Mouse (Mus musculus) olfactory bulb, adult 2 months (tissue): ENCODE measurements around the gene Itpr2. TPM values are rescaled to one million over a fixed set of nuclear protein-coding genes. Genes with fewer than 3 reads are reported as not detected.

Experiments used
- H3K27ac ChIP-seq: fragments of 200-500 bp; 2 replicates; pipeline ENCODE4 v1.5.1; 2012; ENCODE audit warnings: low read depth, low read length; ENCODE audit not compliant: insufficient read depth
- H3K4me1 ChIP-seq: fragments of 200-500 bp; 2 replicates; pipeline ENCODE4 v1.6.1; 2012; ENCODE audit warnings: low read length; ENCODE audit not compliant: control insufficient read depth, insufficient read depth
- H3K4me3 ChIP-seq: fragments of 200-500 bp; 2 replicates; pipeline ENCODE4 v1.5.1; 2012; ENCODE audit warnings: mild to moderate bottlenecking, low read depth, low read length, moderate library complexity; ENCODE audit not compliant: insufficient read depth
- CTCF ChIP-seq: fragments of 200-500 bp; IDR thresholded peaks from 2 replicates; pipeline ENCODE4 v1.5.1; 2012; ENCODE audit warnings: low read depth, mild to moderate bottlenecking, low read length, moderate library complexity; ENCODE audit not compliant: insufficient read depth
- POLR2A ChIP-seq: fragments of 200-500 bp; IDR thresholded peaks from 2 replicates; pipeline ENCODE4 v1.6.1; 2012; ENCODE audit warnings: mild to moderate bottlenecking, low read depth, low read length, moderate library complexity; ENCODE audit not compliant: insufficient read depth
- WGBS: fragments of 180-500 bp; shearing (Covaris S2); methylation state at CpG from one replicate; pipeline ENCODE4 v1.1.7; 2018; 5-methylcytosine and 5-hydroxymethylcytosine counted together
- polyA plus RNA-seq: library from polyadenylated mRNA; stranded (reverse); fragments of >200 nt; gene quantifications from 2 replicates; pipeline ENCODE4 v1.2.4, GENCODE M21; 2012; ENCODE audit warnings: low replicate concordance; ENCODE audit not compliant: missing spikeins, insufficient read depth, insufficient read length

The Itpr2 gene
- polyA plus RNA-seq, 1 experiment, result not detected

- peaks cover 9% of the 10 kb centered on the region; the same call in 1 of the 2 replicates for H3K4me1 ChIP-seq
- no peak overlapping the region for H3K4me3 ChIP-seq
- WGBS, result 61% methylated on average over 12 of the region's 12 CpGs
- no peak overlapping the region for H3K27ac ChIP-seq
- TF ChIP-seq POLR2A (no peak), CTCF (no peak)
Measured at GRCm38 (mm10) chr6:146436916-146437496, 65.0 kb downstream of the Itpr2 start.

- WGBS, result 98% methylated on average over 2 of the region's 2 CpGs
- peaks cover 10% of the 10 kb centered on the region for H3K4me1 ChIP-seq
- H3K4me3 ChIP-seq, result no peak overlapping the region
- H3K27ac ChIP-seq, result no peak overlapping the region
- TF ChIP-seq CTCF (no peak), POLR2A (no peak)
Measured at GRCm38 (mm10) chr6:146434217-146434616, 67.8 kb downstream of the Itpr2 start.

GRCm38 (mm10) chr6:146432218-146432865, 69.7 kb downstream of the Itpr2 start:
- no peak for TF ChIP-seq POLR2A
- no peak for TF ChIP-seq CTCF
- Histone ChIP-seq H3K4me3 (no peak overlapping the region), H3K4me1 (peaks cover 6% of the 10 kb centered on the region), H3K27ac (peak overlapping the region; percentile 27; the same call in 1 of the 2 replicates)
- 54% methylated on average over 8 of the region's 8 CpGs for WGBS

- WGBS, result 80% methylated on average over 7 of the region's 7 CpGs
- Histone ChIP-seq H3K4me3 (no peak overlapping the region), H3K27ac (no peak overlapping the region), H3K4me1 (peaks cover 6% of the 10 kb centered on the region)
- TF ChIP-seq CTCF (no peak), POLR2A (no peak)
Measured at GRCm38 (mm10) chr6:146431777-146432176, 70.2 kb downstream of the Itpr2 start.

GRCm38 (mm10) chr6:146429694-146430380, 72.2 kb downstream of the Itpr2 start:
- TF ChIP-seq CTCF (peak; percentile 25; the same call in 1 of the 2 replicates), POLR2A (no peak)

GRCm38 (mm10) chr6:146424778-146425177, 77.2 kb downstream of the Itpr2 start:
- Histone ChIP-seq H3K27ac (no peak overlapping the region), H3K4me3 (no peak overlapping the region), H3K4me1 (no peaks in the 10 kb centered on the region)
- TF ChIP-seq CTCF, result no peak
- TF ChIP-seq POLR2A, result no peak
- WGBS, result 83% methylated on average over 3 of the region's 3 CpGs

More at GRCm38 (mm10) chr6:146429694-146430380, 72.2 kb downstream of the Itpr2 start:
- Histone ChIP-seq H3K4me3 (no peak overlapping the region), H3K4me1 (peaks cover 6% of the 10 kb centered on the region), H3K27ac (no peak overlapping the region)
- 71% methylated on average over 9 of the region's 9 CpGs for WGBS

- TF ChIP-seq POLR2A (no peak), CTCF (no peak)
- Histone ChIP-seq H3K4me1 (no peaks in the 10 kb centered on the region), H3K4me3 (no peak overlapping the region), H3K27ac (no peak overlapping the region)
- 63% methylated on average over 6 of the region's 6 CpGs for WGBS
Measured at GRCm38 (mm10) chr6:146424326-146424725, 77.7 kb downstream of the Itpr2 start.

- no peaks in the 10 kb centered on the region for H3K4me1 ChIP-seq
- TF ChIP-seq POLR2A (no peak), CTCF (no peak)
- H3K27ac ChIP-seq, result no peak overlapping the region
- 65% methylated on average over 6 of the region's 6 CpGs for WGBS
- H3K4me3 ChIP-seq, result no peak overlapping the region
Measured at GRCm38 (mm10) chr6:146420718-146421117, 81.3 kb downstream of the Itpr2 start.

GRCm38 (mm10) chr6:146416461-146416860, 85.6 kb downstream of the Itpr2 start:
- Histone ChIP-seq H3K4me3 (no peak overlapping the region), H3K4me1 (no peaks in the 10 kb centered on the region), H3K27ac (no peak overlapping the region)
- TF ChIP-seq CTCF (no peak), POLR2A (no peak)
- 89% methylated on average over 2 of the region's 2 CpGs for WGBS
